Mouse (Mus musculus) spleen, adult 2 months (tissue): Measurements from ENCODE around the gene Hnrnpdl. TPM values are rescaled to one million over a fixed set of nuclear protein-coding genes. Genes with fewer than 3 reads are reported as not detected.
A peak's percentile ranks its signal among the peaks of the same experiment; 100 is the strongest.

ENCODE experiments used
- DNase-seq, 2 experiments: peaks; one replicate each; pipeline versions ENCODE4 v3.0.0 to v3.0.0-alpha.2; 2012 to 2021; ENCODE audit warnings: low spot score in 2 of 2, low read depth in 1 of 2
- H3K27ac ChIP-seq: fragments of 200-500 bp; 2 replicates; pipeline ENCODE4 v1.5.1; 2012; ENCODE audit warnings: low read length, inconsistent platforms; ENCODE audit not compliant: insufficient read depth
- H3K27me3 ChIP-seq: fragments of 200-500 bp; 2 replicates; pipeline ENCODE4 v1.6.1; 2012; ENCODE audit warnings: mild to moderate bottlenecking, moderate library complexity, low read length, inconsistent platforms; ENCODE audit not compliant: control insufficient read depth, insufficient read depth
- H3K36me3 ChIP-seq: fragments of 200-500 bp; 2 replicates; pipeline ENCODE4 v1.6.1; 2012; ENCODE audit warnings: mild to moderate bottlenecking, low read length, inconsistent platforms; ENCODE audit not compliant: control insufficient read depth, insufficient read depth
- H3K4me1 ChIP-seq: fragments of 200-500 bp; 2 replicates; pipeline ENCODE4 v1.6.1; 2011; ENCODE audit warnings: inconsistent platforms; ENCODE audit not compliant: control insufficient read depth, insufficient read depth, insufficient read length
- H3K4me3 ChIP-seq: fragments of 200-500 bp; 2 replicates; pipeline ENCODE4 v1.5.1; 2011; ENCODE audit warnings: mild to moderate bottlenecking, inconsistent platforms; ENCODE audit not compliant: insufficient read depth, insufficient read length; ENCODE audit errors: extremely low read depth
- CTCF ChIP-seq: fragments of 200-500 bp; IDR thresholded peaks from 2 replicates; pipeline ENCODE4 v1.5.1; 2011; ENCODE audit warnings: mild to moderate bottlenecking, inconsistent platforms; ENCODE audit not compliant: insufficient read depth, insufficient read length, insufficient replicate concordance; ENCODE audit errors: extremely low read depth
- POLR2A ChIP-seq: fragments of 200-500 bp; IDR thresholded peaks from 2 replicates; pipeline ENCODE4 v1.6.1; 2011; ENCODE audit warnings: low read depth, low read length, inconsistent platforms
- WGBS: fragments of 180-500 bp; shearing (Covaris S2); methylation state at CpG from one replicate; pipeline ENCODE4 v1.1.7; 2018; 5-methylcytosine and 5-hydroxymethylcytosine counted together
- polyA plus RNA-seq: library from polyadenylated mRNA; depleted of rRNA; stranded (reverse); fragments of >200 nt; gene quantifications from 2 replicates; pipeline ENCODE4 v1.2.3, GENCODE M21; 2012

Hnrnpdl gene
- polyA plus RNA-seq, 1 experiment: 67.7 TPM

DNA sequence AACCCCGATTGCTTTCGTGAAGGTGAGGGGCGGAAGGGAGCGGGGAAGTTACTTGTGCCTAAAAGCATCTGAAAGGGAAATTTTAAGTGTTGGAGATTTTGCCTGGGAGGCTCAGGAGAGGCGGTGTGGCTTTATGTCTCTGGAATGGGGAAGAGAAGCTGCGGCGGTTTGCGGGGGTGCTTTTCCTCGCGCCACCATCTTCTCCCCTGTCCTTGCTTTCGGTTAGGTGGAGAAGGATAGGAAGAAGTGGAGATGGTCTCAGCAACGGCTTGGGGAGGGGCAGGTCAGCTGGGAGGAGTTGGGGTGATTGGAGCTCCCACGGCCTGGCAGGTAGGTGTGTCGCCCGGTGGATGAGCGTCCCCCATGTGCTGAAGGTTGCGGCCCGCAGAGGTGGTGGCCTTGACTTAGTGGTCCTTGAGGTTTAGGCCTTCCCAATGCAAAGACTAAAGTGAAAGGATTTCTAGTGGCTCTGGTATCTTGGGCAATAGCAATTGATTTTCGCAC, 869 bp upstream of the Hnrnpdl start:
- TF ChIP-seq CTCF: no peak
- no peak for TF ChIP-seq POLR2A
- Histone ChIP-seq H3K27ac (peak overlapping the region; percentile 92), H3K4me1 (peaks cover 11% of the 10 kb centered on the region), H3K27me3 (no peaks in the 10 kb centered on the region), H3K36me3 (peaks cover 7% of the 10 kb centered on the region), H3K4me3 (peak overlapping the region; percentile 93)
- peak in 1 of 2 experiments; percentile 23 for DNase-seq
- WGBS: 2% methylated on average over 19 of the region's 19 CpGs

DNA sequence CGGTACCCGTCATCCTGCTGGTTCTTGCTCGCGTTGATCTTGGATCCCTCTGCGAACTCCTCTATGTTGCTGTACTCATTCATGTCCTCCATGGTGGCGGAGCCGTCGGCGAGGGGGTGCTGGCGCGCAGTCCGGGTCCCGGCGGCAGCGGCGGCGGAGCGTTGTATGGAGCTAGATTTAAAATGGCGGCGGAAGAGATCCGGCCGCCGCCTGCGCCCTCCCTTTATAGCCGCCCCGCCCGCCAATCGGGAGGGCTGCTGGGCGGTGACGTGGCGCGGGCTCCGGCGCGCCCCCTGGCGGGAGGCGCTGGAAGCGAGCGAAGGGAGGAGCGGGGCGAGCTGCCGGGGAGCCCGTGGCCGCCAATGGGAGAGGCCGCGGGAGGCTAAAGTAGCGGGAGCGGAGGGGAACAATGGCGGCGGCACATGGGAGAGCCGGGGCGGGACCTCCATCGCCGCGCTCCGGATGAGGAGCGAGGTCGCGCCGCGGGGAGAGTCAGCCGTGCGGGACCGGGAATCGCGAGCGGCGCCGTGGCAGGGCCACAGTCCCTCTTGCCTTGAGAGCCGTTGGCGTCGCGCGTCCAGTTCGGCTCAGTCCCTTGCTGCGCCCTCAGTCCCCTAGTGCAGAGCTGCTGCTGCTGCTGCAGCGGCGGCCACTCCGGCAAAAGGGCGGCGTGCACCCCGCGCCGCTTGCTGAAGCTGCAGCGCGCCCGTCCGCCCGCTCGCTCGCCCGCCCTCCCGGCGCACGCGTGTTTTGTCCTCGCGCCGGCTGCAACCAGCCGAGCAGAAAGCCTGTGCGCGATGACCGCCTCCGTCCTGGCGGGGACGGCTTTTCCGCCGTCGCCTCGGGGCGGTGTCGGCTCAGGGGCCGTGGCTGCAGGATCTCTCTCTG, 506 bp downstream of the Hnrnpdl start:
- under 1% methylated on average over 108 of the region's 113 CpGs for WGBS
- peak; percentile 87 to 96 for DNase-seq
- H3K36me3 ChIP-seq: peaks cover 12% of the 10 kb centered on the region
- peak overlapping the region; percentile 99 for H3K4me3 ChIP-seq
- TF ChIP-seq CTCF (peak; percentile 94), POLR2A (peak; percentile 27)
- peak overlapping the region; percentile 97 for H3K27ac ChIP-seq
- no peaks in the 10 kb centered on the region for H3K27me3 ChIP-seq
- H3K4me1 ChIP-seq: peaks cover 11% of the 10 kb centered on the region

DNA sequence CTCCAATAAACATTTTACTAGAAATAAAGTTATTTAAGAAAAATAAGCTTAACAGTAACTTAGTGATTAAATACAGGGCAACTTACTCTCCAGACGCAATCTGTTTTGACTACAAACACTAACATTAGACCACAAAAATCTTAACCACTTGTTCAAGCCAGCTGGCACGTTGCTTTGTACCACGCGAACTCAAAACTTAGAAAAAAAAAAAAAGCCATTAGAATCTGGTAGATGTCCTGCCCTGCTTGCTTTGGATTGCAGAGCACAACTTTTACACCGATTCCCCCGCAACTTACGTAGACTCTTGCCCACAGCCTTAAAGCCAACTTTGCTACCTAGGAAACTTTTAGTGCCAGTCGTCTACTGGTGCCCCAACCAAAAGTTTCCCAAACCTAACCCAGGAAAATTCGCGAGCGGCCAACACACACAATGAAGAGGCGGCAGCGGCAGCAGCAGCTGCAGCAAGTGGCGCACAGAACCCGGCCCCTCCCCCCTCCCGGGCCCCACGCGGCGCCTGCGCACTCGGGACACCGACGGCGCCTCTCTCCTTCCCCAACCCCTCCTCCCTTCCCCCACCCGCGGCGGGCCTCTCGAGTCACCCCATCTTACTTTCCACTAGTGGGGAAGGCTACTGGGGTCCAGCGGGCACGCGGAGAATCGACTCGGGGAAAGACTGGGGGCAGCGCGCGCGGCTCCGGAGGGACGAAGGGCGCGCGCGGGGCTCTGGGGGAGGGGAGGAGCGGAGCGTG, 1.3 kb downstream of the Hnrnpdl start:
- Histone ChIP-seq H3K27me3 (no peaks in the 10 kb centered on the region), H3K4me3 (peak overlapping the region; percentile 99), H3K27ac (peak overlapping the region; percentile 97), H3K36me3 (peaks cover 13% of the 10 kb centered on the region), H3K4me1 (peaks cover 11% of the 10 kb centered on the region)
- peak; percentile 69 to 91 for DNase-seq
- under 1% methylated on average over 42 of the region's 45 CpGs for WGBS
- TF ChIP-seq POLR2A (no peak), CTCF (no peak)

DNA sequence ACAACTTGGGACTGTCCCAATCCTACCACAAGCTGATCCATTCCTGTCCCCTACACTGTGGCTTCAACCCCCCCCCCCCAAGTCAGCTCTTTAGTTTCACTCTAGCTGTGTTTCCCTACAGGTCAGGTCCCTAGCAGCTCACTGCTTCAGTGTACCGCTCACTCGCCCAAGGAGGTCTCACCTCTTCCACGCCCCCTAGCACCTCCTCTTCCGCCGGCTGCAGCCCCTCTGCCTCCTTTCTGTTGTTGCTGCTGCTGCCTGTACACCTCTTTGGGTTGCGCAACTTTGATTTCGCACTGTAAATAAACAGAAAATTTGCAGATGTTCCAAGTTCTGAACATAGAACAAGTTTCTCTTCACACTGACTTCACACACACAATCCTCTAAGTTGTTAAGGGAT, 2.8 kb downstream of the Hnrnpdl start:
- peaks cover 11% of the 10 kb centered on the region for H3K4me1 ChIP-seq
- peak overlapping the region; percentile 29; the same call in 1 of the 2 replicates for H3K4me3 ChIP-seq
- peak in 1 of 2 experiments; percentile 9 for DNase-seq
- 31% methylated on average over 7 of the region's 7 CpGs for WGBS
- H3K27me3 ChIP-seq: no peaks in the 10 kb centered on the region
- no peak overlapping the region for H3K27ac ChIP-seq
- H3K36me3 ChIP-seq: peaks cover 18% of the 10 kb centered on the region
- TF ChIP-seq CTCF (no peak), POLR2A (no peak)

DNA sequence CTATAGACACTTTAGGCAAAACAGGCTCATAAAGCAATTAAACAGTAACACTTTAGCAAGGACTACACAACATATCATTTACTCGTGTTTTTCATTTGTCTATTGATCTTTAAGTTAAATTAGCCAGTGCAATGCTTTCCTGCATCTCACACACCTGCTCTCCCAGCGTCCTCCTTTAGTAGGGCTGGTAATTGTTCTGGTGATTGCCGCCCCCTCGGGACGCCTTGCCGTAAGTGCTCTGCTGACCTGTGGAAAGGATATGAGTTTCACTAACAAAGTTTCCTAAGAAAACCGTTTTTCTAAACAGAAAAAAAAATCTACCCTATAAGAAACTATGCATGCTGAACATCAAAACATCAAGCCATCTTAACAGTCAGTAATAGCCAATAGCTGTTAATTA, 3.5 kb downstream of the Hnrnpdl start:
- H3K36me3 ChIP-seq: peaks cover 20% of the 10 kb centered on the region
- peaks cover 11% of the 10 kb centered on the region for H3K4me1 ChIP-seq
- H3K4me3 ChIP-seq: no peak overlapping the region
- H3K27ac ChIP-seq: no peak overlapping the region
- no peaks in the 10 kb centered on the region for H3K27me3 ChIP-seq
- TF ChIP-seq POLR2A (no peak), CTCF (no peak)
- WGBS: 72% methylated on average over 7 of the region's 7 CpGs
- DNase-seq: no peak

DNA sequence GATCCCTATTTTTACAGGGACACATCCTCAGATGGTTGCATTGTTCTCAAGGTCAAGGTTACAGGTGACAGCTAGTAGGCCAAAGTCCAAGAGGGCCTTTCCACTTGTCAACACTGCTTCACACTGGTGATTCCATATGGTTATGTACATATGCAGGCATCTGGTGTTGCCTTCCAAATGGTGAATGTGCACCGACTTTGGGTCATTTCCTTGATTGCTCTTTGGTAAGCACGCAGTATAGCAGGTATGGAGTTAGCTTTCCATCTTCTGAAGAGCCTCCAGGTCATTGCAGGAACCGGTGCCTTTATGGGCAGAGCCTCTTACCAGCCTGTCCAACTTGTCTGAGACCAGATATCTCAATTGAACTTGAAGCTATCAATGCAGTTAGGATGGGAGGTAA, 6.8 kb downstream of the Hnrnpdl start:
- 91% methylated on average over 3 of the region's 3 CpGs for WGBS
- H3K27me3 ChIP-seq: no peaks in the 10 kb centered on the region
- no peak overlapping the region for H3K27ac ChIP-seq
- no peak for DNase-seq
- peaks cover 20% of the 10 kb centered on the region for H3K36me3 ChIP-seq
- peaks cover 6% of the 10 kb centered on the region; the same call in 1 of the 2 replicates for H3K4me1 ChIP-seq
- no peak overlapping the region for H3K4me3 ChIP-seq
- TF ChIP-seq CTCF (no peak), POLR2A (no peak)
